Mouse (Mus musculus) ES-E14 (cell line): Measurements from ENCODE around the gene Rora. TPM values are rescaled to one million over a fixed set of nuclear protein-coding genes. Genes with fewer than 3 reads are reported as not detected.

Source experiments
- DNase-seq: peaks from one replicate; pipeline ENCODE4 v3.0.0-alpha.2; 2013; ENCODE audit warnings: low read depth, low spot score
- H3K27ac ChIP-seq: 2 replicates; pipeline ENCODE4 v1.5.1; 2012; ENCODE audit warnings: low read depth, mild to moderate bottlenecking, low read length, moderate library complexity, mixed read lengths; ENCODE audit not compliant: poor library complexity, insufficient read depth, severe bottlenecking
- H3K36me3 ChIP-seq: 2 replicates; pipeline ENCODE4 v1.6.1; 2012; ENCODE audit warnings: mild to moderate bottlenecking, low read length, moderate library complexity, mixed read lengths; ENCODE audit not compliant: control insufficient read depth, poor library complexity, insufficient read depth, severe bottlenecking
- H3K4me1 ChIP-seq, 2 experiments: fragments of 150-350 bp in 1 of 2; sonication (generic) in 1 of 2; 2 replicates each; pipeline ENCODE4 v1.6.1; 2012; ENCODE audit warnings: low read length in 2 of 2, mild to moderate bottlenecking in 1 of 2, mixed read lengths in 1 of 2; ENCODE audit not compliant: control insufficient read depth in 2 of 2, insufficient read depth in 2 of 2, poor library complexity in 1 of 2
- H3K4me3 ChIP-seq, 2 experiments: fragments of 150-350 bp in 1 of 2; sonication (generic) in 1 of 2; 2 replicates each; pipeline ENCODE4 v1.5.1; 2012; ENCODE audit warnings: low read length in 2 of 2, low read depth in 1 of 2, mild to moderate bottlenecking in 1 of 2, mixed read lengths in 1 of 2; ENCODE audit not compliant: insufficient read depth in 1 of 2, poor library complexity in 1 of 2, severe bottlenecking in 1 of 2
- H3K9ac ChIP-seq: 2 replicates; pipeline ENCODE4 v1.6.1; 2012; ENCODE audit warnings: low read depth, mild to moderate bottlenecking, low read length, mixed read lengths; ENCODE audit not compliant: poor library complexity, insufficient read depth, severe bottlenecking
- H3K9me3 ChIP-seq: fragments of 150-350 bp; sonication (generic); 2 replicates; pipeline ENCODE4 v1.6.1; 2012; ENCODE audit warnings: low read depth, mild to moderate bottlenecking, low read length; ENCODE audit not compliant: control insufficient read depth, insufficient read depth
- CHD2 ChIP-seq: IDR thresholded peaks from 2 replicates; pipeline ENCODE4 v1.6.1; 2014; ENCODE audit warnings: mild to moderate bottlenecking, low read depth, low read length, inconsistent platforms
- HCFC1 ChIP-seq: IDR thresholded peaks from 2 replicates; pipeline ENCODE4 v1.6.1; 2012; ENCODE audit warnings: low read length, inconsistent platforms, borderline replicate concordance; ENCODE audit not compliant: insufficient read depth
- MAFK ChIP-seq: IDR thresholded peaks from 2 replicates; pipeline ENCODE4 v1.6.1; 2014; ENCODE audit warnings: mild to moderate bottlenecking, low read depth, low read length, inconsistent platforms; ENCODE audit not compliant: insufficient read depth
- ZC3H11A ChIP-seq: IDR thresholded peaks from 2 replicates; pipeline ENCODE4 v1.6.1; 2012; ENCODE audit warnings: low read depth, mild to moderate bottlenecking, inconsistent platforms, low read length, borderline replicate concordance
- ZNF384 ChIP-seq: IDR thresholded peaks from 2 replicates; pipeline ENCODE4 v1.6.1; 2012; ENCODE audit warnings: low read depth, low read length, inconsistent platforms
- in situ Hi-C, 2 experiments: fragments of 600-800 bp; cut with MboI; formaldehyde crosslinking; loops; one replicate each; pipeline ENCODE4 v1.15.1; 2025; ENCODE audit warnings: low sequenced_read_pairs in 2 of 2, inconsistent platforms in 1 of 2; ENCODE audit not compliant: unreplicated experiment in 2 of 2
- total RNA-seq: library from RNA; depleted of rRNA; stranded (reverse); fragments of 300-350 nt; gene quantifications from 2 replicates; pipeline ENCODE4 v1.2.3, GENCODE M21; 2012

Gene Rora
- total RNA-seq, 1 experiment: 2.1 TPM

DNA sequence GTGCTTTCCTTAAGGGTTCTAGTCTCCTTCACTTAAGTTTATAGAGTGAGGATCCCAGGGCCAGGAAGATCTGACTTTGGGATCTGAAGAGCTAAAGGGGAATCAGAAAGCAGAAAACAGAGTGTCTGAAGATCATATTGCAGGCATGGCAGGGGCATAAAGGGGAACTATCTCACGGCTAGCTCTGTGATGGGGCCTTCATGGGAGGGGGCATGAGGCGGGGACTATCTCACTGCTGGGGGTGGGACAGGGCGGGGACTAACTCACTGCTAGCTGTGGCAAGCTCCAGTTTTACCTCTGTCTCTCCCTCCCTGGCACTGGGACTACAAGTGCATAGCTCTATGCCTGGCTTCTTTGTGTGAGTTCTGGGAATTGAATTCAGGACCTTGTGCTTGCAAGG is 279.6 kb downstream of the Rora start:
- no peak for TF ChIP-seq ZC3H11A
- no peak for TF ChIP-seq CHD2
- TF ChIP-seq HCFC1: no peak
- no peak for TF ChIP-seq MAFK
- TF ChIP-seq ZNF384: no peak
- Histone ChIP-seq H3K4me1 (no peaks in the 10 kb centered on the region; a peak in 1 of 4 replicates), H3K9ac (no peak overlapping the region), H3K4me3 (no peak overlapping the region), H3K9me3 (no peaks in the 10 kb centered on the region), H3K36me3 (no peaks in the 10 kb centered on the region), H3K27ac (no peak overlapping the region)
- in situ Hi-C loops: no loop called here
- DNase-seq: no peak

DNA sequence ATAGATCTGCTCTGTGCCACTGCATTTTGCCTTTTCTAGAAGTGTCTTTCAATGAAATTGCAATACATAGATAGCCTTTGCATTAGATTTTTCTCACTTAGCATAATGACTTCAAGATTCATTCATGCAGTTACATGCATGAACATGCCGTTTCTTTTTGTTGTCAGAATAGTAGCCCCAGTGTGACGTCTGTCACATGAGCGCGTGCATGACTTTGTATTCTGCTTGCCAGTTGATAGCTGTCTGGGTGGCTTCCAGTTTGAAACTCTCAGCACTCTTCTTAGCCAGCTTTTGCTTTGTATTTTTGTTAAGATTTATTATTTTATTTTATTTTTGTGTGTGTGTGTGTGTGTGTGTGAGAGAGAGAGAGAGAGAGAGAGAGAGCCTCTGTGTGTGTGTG is 280.7 kb downstream of the Rora start:
- Histone ChIP-seq H3K9ac (no peak overlapping the region), H3K4me3 (no peak overlapping the region), H3K36me3 (no peaks in the 10 kb centered on the region), H3K4me1 (no peaks in the 10 kb centered on the region; a peak in 1 of 4 replicates), H3K27ac (no peak overlapping the region), H3K9me3 (no peaks in the 10 kb centered on the region)
- DNase-seq: no peak
- in situ Hi-C loops: no loop called here
- no peak for TF ChIP-seq ZC3H11A
- TF ChIP-seq ZNF384: no peak
- TF ChIP-seq HCFC1: no peak
- TF ChIP-seq CHD2: no peak
- no peak for TF ChIP-seq MAFK

DNA sequence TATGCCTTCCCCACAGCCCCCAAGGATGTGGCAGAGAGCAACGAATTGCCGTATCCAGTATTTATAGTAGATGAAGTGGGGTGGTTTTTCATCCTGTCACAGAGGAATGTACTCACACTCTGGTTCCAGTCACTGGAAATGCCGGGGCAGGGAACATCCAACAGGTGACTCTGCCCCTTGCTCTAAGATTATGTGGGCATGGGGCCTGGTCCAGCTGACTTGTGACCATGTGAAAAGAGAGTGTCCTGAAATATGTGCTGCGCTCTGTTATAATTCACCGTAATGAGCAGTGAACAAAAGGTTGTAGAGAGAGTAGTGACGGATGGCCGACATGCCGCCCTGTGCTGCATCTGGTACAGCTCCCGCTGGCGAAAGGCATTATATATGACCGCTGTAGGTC is 282.0 kb downstream of the Rora start:
- Histone ChIP-seq H3K9ac (no peak overlapping the region), H3K4me1 (no peaks in the 10 kb centered on the region; a peak in 1 of 4 replicates), H3K4me3 (no peak overlapping the region), H3K27ac (no peak overlapping the region), H3K9me3 (no peaks in the 10 kb centered on the region), H3K36me3 (no peaks in the 10 kb centered on the region)
- DNase-seq: no peak
- TF ChIP-seq CHD2: no peak
- TF ChIP-seq MAFK: no peak
- TF ChIP-seq ZC3H11A: no peak
- no peak for TF ChIP-seq HCFC1
- TF ChIP-seq ZNF384: no peak
- in situ Hi-C loops: no loop called here

DNA sequence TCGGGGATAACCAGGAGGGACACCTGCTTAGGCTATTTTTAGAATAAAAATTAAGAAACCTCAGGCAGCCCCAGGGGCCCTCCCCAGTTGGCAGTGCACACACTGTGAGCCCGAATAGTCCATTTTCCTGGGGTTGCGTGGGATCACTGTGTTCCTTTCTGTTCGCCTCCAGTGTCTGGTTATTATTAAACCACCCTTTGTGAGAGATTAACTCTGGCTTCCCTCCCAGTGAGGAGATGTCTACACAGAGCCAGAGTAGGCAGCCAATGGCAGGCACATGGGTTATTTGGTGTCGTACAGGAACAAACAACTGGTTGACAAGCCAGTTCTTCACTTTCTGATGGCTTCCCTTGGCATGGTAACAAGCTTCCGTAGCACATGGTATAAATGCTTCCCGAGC is 287.5 kb downstream of the Rora start:
- Histone ChIP-seq H3K36me3 (no peaks in the 10 kb centered on the region), H3K27ac (no peak overlapping the region), H3K4me1 (no peaks in the 10 kb centered on the region), H3K4me3 (no peak overlapping the region), H3K9ac (no peak overlapping the region), H3K9me3 (no peaks in the 10 kb centered on the region)
- in situ Hi-C loops: no loop called here
- TF ChIP-seq ZC3H11A (no peak), MAFK (no peak)
- DNase-seq: no peak

DNA sequence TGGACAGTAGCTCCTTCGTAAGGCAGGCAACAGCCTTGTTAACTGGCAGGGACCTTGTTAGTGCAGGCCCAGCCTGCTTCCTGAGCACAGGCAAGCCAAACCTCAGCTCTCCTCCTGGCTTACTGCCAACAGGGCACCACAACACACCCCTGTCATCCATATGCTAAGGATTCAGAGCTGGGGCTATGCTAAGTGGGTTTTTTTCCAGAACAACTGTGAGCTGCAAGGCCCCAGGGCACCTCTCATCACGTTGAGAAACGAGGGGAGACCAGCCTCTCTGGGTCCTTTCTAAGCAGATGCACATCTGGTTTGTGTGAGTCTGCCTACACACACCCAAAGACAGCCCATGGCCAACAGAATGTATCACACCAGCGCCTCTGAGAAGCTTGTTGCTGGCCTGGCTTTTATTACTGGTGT is 289.0 kb downstream of the Rora start:
- H3K36me3 ChIP-seq: no peaks in the 10 kb centered on the region
- no peak for TF ChIP-seq MAFK
- TF ChIP-seq ZC3H11A: no peak
- no peak for TF ChIP-seq HCFC1
- no peak for TF ChIP-seq CHD2
- TF ChIP-seq ZNF384: no peak
- H3K9ac ChIP-seq: no peak overlapping the region
- no peak for DNase-seq
- in situ Hi-C loops: no loop called here
- no peak overlapping the region for H3K4me3 ChIP-seq
- H3K27ac ChIP-seq: no peak overlapping the region
- H3K4me1 ChIP-seq: no peaks in the 10 kb centered on the region
- H3K9me3 ChIP-seq: no peaks in the 10 kb centered on the region
